Mouse (Mus musculus): ENCODE results near the gene Dedd2. TPM values are rescaled to one million over a fixed set of nuclear protein-coding genes. Genes with fewer than 3 reads are reported as not detected.

Dedd2 gene
- total and polyA plus RNA-seq, 3 experiments: 14.3 to 21.7 (median 18.4) TPM

DNA sequence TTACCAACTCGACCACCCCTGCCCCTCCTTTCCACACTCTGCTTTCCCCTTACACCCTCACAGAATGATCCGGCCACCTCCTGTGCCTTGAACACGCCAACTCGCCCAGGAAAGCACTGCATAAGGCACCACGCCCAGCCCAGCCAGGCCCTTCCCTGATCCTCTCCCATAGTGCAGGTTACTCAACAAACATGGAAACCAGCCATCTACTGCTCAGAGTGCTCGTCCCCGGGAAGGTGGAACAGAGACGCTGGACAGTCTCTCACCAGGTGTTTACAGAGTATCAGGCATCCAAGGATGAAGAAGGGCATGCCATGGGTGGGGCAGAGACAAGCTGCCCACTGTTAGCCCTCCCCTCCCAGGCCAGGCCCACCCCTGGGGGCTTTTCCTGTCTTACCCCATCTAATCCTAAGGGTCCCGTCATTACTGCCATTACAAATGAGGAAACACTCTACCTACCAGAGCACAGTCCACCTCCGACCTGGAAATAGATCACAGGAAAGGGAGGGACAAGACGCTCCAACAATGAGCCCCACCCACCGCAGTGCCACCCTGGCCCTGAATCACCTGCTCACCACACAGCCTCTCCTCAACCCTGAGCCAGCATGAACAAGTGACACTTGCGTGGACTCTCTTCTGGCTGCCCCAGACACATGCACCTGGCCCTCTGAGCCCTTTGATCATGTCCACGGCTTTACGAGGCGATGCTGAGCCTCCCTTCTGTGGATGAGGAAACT lies 14.2 kb downstream of the Dedd2 start:
- TF ChIP-seq EP300 (IDR thresholded peaks at IDR 0.05; ENCODE audit: insufficient read depth, low read depth, low read length) (no peak), CTCF (IDR thresholded peaks at IDR 0.05) (no peak), POLR2A (IDR thresholded peaks at IDR 0.05; ENCODE audit: insufficient read depth, low read depth, low read length) (no peak)
- Histone ChIP-seq H3K4me3 (no peak overlapping the region), H3K9ac (ENCODE audit: low read depth, low read length) (no peak overlapping the region), H3K27ac (no peak overlapping the region), H3K4me1 (ENCODE audit: control insufficient read depth, insufficient read depth, low read length) (no peaks in the 10 kb centered on the region; the same call in 1 of the 2 replicates), H3K36me3 (ENCODE audit: control insufficient read depth, insufficient read depth, low read length) (no peaks in the 10 kb centered on the region), H3K79me2 (replicated peaks; ENCODE audit: control insufficient read depth, insufficient read depth, low read length) (no peaks in the 10 kb centered on the region), H3K27me3 (ENCODE audit: control insufficient read depth, insufficient read depth, low read length) (no peaks in the 10 kb centered on the region)
- 85% methylated on average over 16 of the region's 16 CpGs for WGBS
- intact Hi-C loops (cut with DNase I): no loop called here
- no peak for DNase-seq

DNA sequence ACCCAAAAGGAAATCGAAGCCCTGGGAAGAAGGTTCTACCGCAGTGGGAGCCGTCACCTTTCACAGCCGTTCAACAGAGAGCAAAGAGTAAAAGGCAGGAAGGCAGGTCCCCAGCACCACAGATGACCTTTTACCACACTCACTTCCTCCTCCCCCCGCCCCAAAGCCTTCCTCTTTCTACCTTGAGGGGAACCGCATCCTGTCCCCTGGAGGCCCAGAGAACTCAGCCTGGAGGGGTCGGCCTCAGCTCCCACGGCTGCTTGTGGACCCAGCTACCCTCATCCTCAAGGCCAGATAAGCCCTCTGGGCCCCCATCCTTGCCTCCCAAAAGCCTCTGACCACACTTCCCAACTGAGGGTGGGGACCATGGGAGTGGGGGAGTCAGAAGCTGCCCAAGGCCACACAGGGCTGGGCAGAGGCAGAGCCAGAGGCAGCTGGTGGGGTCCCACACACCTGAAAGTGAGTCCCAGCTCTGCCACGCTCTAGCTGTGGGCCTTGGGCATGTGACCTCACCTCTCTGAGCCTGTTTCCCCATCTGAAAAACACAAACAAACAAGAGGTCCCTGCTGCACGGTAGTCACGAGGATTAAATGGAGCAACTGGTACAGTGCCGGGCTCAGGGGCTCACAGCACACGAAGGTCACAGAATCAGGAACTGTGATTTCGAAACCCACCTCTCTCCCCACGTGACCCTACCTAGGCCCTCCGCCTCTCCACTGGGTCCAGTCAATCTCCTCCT lies 14.9 kb downstream of the Dedd2 start:
- DNase-seq: peak in 1 of 2 experiments; percentile 41
- no peak overlapping the region for H3K9ac ChIP-seq (ENCODE audit: low read depth, low read length)
- H3K36me3 ChIP-seq (ENCODE audit: control insufficient read depth, insufficient read depth, low read length): no peaks in the 10 kb centered on the region
- no peaks in the 10 kb centered on the region; the same call in 1 of the 2 replicates for H3K4me1 ChIP-seq (ENCODE audit: control insufficient read depth, insufficient read depth, low read length)
- 63% methylated on average over 16 of the region's 16 CpGs for whole genome bisulfite sequencing
- no peak overlapping the region for H3K4me3 ChIP-seq
- intact Hi-C loops (cut with DNase I): no loop called here
- H3K27me3 ChIP-seq (ENCODE audit: control insufficient read depth, insufficient read depth, low read length): no peaks in the 10 kb centered on the region
- H3K27ac ChIP-seq: no peak overlapping the region; the same call in 1 of the 2 replicates
- H3K79me2 ChIP-seq (replicated peaks; ENCODE audit: control insufficient read depth, insufficient read depth, low read length): no peaks in the 10 kb centered on the region
- no peak for TF ChIP-seq POLR2A (IDR thresholded peaks at IDR 0.05; ENCODE audit: insufficient read depth, low read depth, low read length)
- no peak for TF ChIP-seq EP300 (IDR thresholded peaks at IDR 0.05; ENCODE audit: insufficient read depth, low read depth, low read length)
- no peak for TF ChIP-seq CTCF (IDR thresholded peaks at IDR 0.05)

DNA sequence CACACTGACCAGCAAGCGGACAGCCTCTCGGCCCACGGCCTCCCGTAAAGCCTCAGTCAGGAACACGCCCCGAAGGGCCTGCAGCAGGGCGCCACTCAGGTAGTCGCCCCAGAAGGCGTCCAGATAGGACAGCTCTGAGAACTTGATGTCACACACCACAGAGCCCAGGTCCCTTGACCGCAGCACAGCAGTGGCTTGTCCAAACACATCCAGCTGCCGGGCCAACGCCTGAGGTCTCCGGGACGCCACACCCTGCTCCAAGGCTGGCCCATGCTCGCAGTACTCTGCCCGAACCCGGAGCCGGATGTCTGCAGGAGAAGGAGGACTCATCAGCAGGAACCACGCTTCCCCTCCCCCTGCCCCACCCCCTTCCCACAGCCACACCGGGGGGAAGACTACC lies 16.8 kb downstream of the Dedd2 start:
- Histone ChIP-seq H3K27me3 (ENCODE audit: control insufficient read depth, insufficient read depth, low read length) (no peaks in the 10 kb centered on the region), H3K4me3 (no peak overlapping the region), H3K79me2 (replicated peaks; ENCODE audit: control insufficient read depth, insufficient read depth, low read length) (no peaks in the 10 kb centered on the region), H3K4me1 (ENCODE audit: control insufficient read depth, insufficient read depth, low read length) (no peaks in the 10 kb centered on the region; the same call in 1 of the 2 replicates), H3K27ac (no peak overlapping the region), H3K36me3 (ENCODE audit: control insufficient read depth, insufficient read depth, low read length) (no peaks in the 10 kb centered on the region), H3K9ac (ENCODE audit: low read depth, low read length) (no peak overlapping the region)
- WGBS: 91% methylated on average over 20 of the region's 20 CpGs
- DNase-seq: no peak
- no peak for TF ChIP-seq EP300 (IDR thresholded peaks at IDR 0.05; ENCODE audit: insufficient read depth, low read depth, low read length)
- no peak for TF ChIP-seq CTCF (IDR thresholded peaks at IDR 0.05)
- TF ChIP-seq POLR2A (IDR thresholded peaks at IDR 0.05; ENCODE audit: insufficient read depth, low read depth, low read length): no peak
- intact Hi-C loops (cut with DNase I): no loop called here

DNA sequence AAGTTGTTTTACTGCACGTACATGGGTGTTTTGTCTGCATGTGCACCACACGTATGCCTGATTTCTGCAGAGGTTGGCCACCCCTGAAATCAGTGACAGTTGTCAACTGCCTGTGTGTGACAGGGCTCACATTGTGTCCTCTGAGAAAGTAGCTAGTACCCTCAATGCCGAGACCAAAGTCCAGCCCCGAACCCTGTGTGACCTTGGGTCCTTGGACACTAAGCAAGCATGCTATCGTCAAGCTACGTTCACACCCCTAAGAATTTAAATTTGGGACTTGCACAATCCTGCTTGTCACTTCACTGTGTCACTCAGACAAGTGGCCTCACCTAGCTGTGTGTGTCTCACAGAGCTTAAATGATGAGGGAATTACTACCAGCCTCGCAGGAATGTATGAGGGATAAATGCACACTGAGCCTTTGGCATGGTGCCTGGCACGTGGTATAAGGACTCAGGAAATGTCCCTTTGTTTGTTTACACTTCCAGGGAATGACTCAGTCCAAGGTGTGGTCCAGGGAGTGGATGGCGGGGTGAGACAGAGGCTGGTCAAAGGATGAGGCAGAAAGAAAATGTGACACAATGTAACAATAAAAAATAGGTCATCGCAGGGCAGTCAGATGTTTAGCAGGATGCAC lies 22.9 kb downstream of the Dedd2 start:
- no peaks in the 10 kb centered on the region for H3K36me3 ChIP-seq (ENCODE audit: control insufficient read depth, insufficient read depth, low read length)
- whole genome bisulfite sequencing: 35% methylated on average over 10 of the region's 10 CpGs
- H3K9ac ChIP-seq (ENCODE audit: low read depth, low read length): no peak overlapping the region
- TF ChIP-seq CTCF (IDR thresholded peaks at IDR 0.05): no peak
- no peak for TF ChIP-seq EP300 (IDR thresholded peaks at IDR 0.05; ENCODE audit: insufficient read depth, low read depth, low read length)
- no peak for TF ChIP-seq POLR2A (IDR thresholded peaks at IDR 0.05; ENCODE audit: insufficient read depth, low read depth, low read length)
- H3K27me3 ChIP-seq (ENCODE audit: control insufficient read depth, insufficient read depth, low read length): no peaks in the 10 kb centered on the region
- H3K4me3 ChIP-seq: no peak overlapping the region
- peaks cover 5% of the 10 kb centered on the region for H3K4me1 ChIP-seq (ENCODE audit: control insufficient read depth, insufficient read depth, low read length)
- H3K27ac ChIP-seq: no peak overlapping the region
- H3K79me2 ChIP-seq (replicated peaks; ENCODE audit: control insufficient read depth, insufficient read depth, low read length): no peaks in the 10 kb centered on the region
- DNase-seq: peak in 1 of 2 experiments; percentile 15
- intact Hi-C loops (cut with DNase I): no loop called here

DNA sequence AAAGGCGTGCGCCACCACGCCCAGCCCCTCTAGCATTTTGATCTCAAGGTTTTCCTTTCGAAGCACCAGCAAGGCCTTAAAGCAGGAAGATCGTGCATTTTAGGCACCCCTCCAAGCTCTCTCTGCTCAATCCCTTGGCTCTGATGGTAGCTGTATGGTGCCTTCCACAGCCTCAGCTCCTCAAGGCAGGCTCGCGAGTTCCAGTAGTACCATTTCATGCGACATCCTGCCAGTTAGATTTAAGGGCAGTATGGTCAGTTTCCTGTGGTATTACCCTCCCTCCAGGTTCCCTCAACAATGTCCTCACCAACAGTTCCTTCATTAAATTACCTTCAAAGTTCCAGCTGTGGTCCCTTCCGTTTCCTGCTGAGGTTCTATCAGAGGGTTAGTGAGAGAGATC lies 24.3 kb downstream of the Dedd2 start:
- 67% methylated on average over 9 of the region's 9 CpGs for WGBS
- Histone ChIP-seq H3K36me3 (ENCODE audit: control insufficient read depth, insufficient read depth, low read length) (no peaks in the 10 kb centered on the region), H3K4me1 (ENCODE audit: control insufficient read depth, insufficient read depth, low read length) (peaks cover 5% of the 10 kb centered on the region), H3K27ac (no peak overlapping the region), H3K9ac (ENCODE audit: low read depth, low read length) (no peak overlapping the region), H3K4me3 (no peak overlapping the region), H3K27me3 (ENCODE audit: control insufficient read depth, insufficient read depth, low read length) (no peaks in the 10 kb centered on the region), H3K79me2 (replicated peaks; ENCODE audit: control insufficient read depth, insufficient read depth, low read length) (no peaks in the 10 kb centered on the region)
- intact Hi-C loops (cut with DNase I): no loop called here
- TF ChIP-seq CTCF (IDR thresholded peaks at IDR 0.05): no peak
- TF ChIP-seq POLR2A (IDR thresholded peaks at IDR 0.05; ENCODE audit: insufficient read depth, low read depth, low read length): no peak
- TF ChIP-seq EP300 (IDR thresholded peaks at IDR 0.05; ENCODE audit: insufficient read depth, low read depth, low read length): no peak
- no peak for DNase-seq

Measured in heart, adult 2 months (tissue).